Mouse (Mus musculus): ENCODE measurements around the gene Cela3b. TPM values are rescaled to one million over a fixed set of nuclear protein-coding genes. Genes with fewer than 3 reads are reported as not detected.

Gene Cela3b
- total and polyA plus RNA-seq, 3 experiments, result not detected

DNA sequence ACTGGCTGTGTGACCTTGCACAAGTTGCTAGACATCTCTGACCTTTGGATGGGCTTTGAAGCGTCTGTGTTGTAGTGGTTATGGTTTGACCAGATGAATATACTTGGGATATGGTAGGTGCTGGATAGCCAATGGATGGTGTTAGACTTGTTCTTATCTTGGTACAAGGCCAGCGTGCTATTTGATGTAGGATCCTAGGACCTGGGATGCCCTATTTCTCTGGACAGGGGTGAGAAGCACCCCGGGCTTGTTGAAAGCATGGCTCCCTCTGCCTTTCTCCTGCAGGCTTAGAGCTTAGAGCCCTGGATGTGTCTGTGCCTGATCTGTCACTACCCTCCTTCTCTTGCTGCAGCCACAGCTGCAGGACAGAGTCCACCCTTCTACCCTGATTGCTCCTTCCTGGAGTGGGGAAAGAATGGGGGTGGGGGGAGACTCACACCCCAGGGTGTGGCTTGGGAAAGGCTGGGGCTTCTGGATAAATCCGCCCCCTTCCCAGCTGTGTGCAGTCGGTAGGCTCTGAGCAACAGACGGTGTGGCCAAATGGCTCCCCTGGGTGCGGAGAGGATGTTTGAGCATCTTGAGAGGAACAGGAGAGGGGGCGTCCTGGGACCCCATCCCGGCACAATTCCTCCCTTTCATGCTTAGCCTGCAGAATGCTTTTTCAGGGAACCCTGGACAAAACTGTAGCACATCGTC is 45.9 kb upstream of the Cela3b start:
- peaks cover 0 to 16% of the 10 kb centered on the region in 2 experiments; a peak in 2 of 4 replicates for H3K4me1 ChIP-seq (ENCODE audit: control insufficient read depth in 1 of 2, insufficient read depth in 2 of 2)
- dilution Hi-C loops (cut with MboI; ENCODE audit: extremely low pct_ligation_motif_present, extremely low pct_unique_long_range_greater_than_20kb, low sequenced_read_pairs), result no loop called here

DNA sequence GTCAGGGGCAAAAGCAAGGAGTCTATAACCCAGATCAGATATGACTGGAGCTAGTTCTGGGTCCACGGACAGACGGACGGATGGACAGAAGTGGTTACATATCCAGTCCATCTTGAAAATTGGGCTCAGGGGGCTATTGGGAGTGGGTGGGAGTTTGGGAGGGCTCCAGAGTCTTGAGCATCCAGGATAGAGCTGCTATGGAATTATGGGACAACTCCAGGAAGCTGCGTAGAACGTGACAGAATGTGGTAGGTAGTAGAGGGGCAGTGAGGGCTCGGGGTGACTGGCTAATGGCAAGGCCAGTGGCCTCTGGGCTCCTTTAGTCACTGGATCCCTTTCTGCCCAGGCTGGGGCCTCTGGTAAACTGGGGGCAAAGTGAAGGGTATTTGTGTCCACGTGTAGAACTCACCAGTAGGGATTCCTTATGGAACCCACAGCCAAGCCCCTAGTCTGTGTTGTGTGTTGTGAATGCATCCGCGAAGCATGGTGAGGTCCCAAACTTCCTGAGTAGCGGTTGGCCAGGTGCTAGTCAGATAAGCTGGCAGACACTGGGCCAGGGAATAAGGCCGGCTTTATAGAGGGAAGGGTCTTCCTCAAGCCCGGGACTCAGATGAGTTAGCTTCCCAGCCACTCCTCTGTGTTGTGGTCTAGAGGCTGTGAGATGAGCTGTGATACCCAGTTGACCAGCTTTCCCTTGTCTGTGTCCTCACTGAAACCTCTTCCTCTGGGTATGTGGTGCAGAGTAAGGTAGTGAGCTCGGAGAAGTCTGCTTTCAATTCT is 45.1 kb upstream of the Cela3b start:
- no peak for TF ChIP-seq POLR2A (IDR thresholded peaks at IDR 0.05; ENCODE audit: low read depth, low read length)
- no peak for TF ChIP-seq CTCF (conservative IDR thresholded peaks at IDR 0.05 in 1 of 2, IDR thresholded peaks at IDR 0.05 in 1 of 2; ENCODE audit: low read depth in 2 of 2, low read length in 2 of 2)
- no peak for TF ChIP-seq CHD1 (IDR thresholded peaks at IDR 0.05; ENCODE audit: low read depth, low read length)
- TF ChIP-seq EP300 (IDR thresholded peaks at IDR 0.05; ENCODE audit: low read length), result no peak
- no peak for TF ChIP-seq MEF2A (IDR thresholded peaks at IDR 0.05; ENCODE audit: borderline replicate concordance, low read depth, low read length)
- no peak for TF ChIP-seq TCF12 (IDR thresholded peaks at IDR 0.05; ENCODE audit: low read depth, low read length)
- TF ChIP-seq BHLHE40 (IDR thresholded peaks at IDR 0.05; ENCODE audit: low read depth, low read length), result no peak
- no peak for TF ChIP-seq NELFE (IDR thresholded peaks at IDR 0.05; ENCODE audit: low read depth, low read length)
- TF ChIP-seq SMC3 (IDR thresholded peaks at IDR 0.05; ENCODE audit: low read depth, low read length), result no peak
- TF ChIP-seq UBTF (IDR thresholded peaks at IDR 0.05; ENCODE audit: low read depth, low read length), result no peak
- TF ChIP-seq KAT2A (IDR thresholded peaks at IDR 0.05; ENCODE audit: insufficient replicate concordance, low read length), result no peak
- TF ChIP-seq JUN (IDR thresholded peaks at IDR 0.05; ENCODE audit: insufficient read depth, low read depth, low read length), result no peak
- no peak for TF ChIP-seq JUND (conservative IDR thresholded peaks at IDR 0.05; ENCODE audit: low read depth, low read length)
- no peak for TF ChIP-seq ELF1 (IDR thresholded peaks at IDR 0.05; ENCODE audit: low read depth, low read length)
- dilution Hi-C loops (cut with MboI; ENCODE audit: extremely low pct_ligation_motif_present, extremely low pct_unique_long_range_greater_than_20kb, low sequenced_read_pairs), result no loop called here

More for the DNA sequence above, 45.9 kb upstream of the Cela3b start:
- in situ Hi-C loops (cut with MboI; ENCODE audit: low pct_ligation_motif_present, low pct_unique_long_range_greater_than_20kb, low sequenced_read_pairs), result no loop called here
- no peak overlapping the region for H3K9ac ChIP-seq (ENCODE audit: insufficient read depth, low read depth)
- H3K36me3 ChIP-seq (replicated peaks in 1 of 2; ENCODE audit: control insufficient read depth in 1 of 2, insufficient read depth in 1 of 2, low read length in 1 of 2), result peaks cover 0 to 9% of the 10 kb centered on the region in 2 experiments
- H3K27me3 ChIP-seq (replicated peaks), result no peaks in the 10 kb centered on the region
- no peak overlapping the region for H3K4me2 ChIP-seq (ENCODE audit: insufficient read depth, low read depth, poor library complexity, severe bottlenecking)
- H3K79me2 ChIP-seq (replicated peaks; ENCODE audit: control insufficient read depth, extremely low read depth, insufficient read depth, poor library complexity, severe bottlenecking), result no peaks in the 10 kb centered on the region
- H3K4me3 ChIP-seq (replicated peaks in 1 of 3; ENCODE audit: low read depth in 2 of 3, low read length in 2 of 3, poor library complexity in 1 of 3), result no peak overlapping the region
- H3K27ac ChIP-seq (ENCODE audit: insufficient read depth, low read depth), result no peak overlapping the region
- TF ChIP-seq MEF2A (IDR thresholded peaks at IDR 0.05; ENCODE audit: borderline replicate concordance, low read depth, low read length) (no peak), ZKSCAN1 (IDR thresholded peaks at IDR 0.05; ENCODE audit: borderline replicate concordance, low read depth, low read length) (no peak), TBP (conservative IDR thresholded peaks at IDR 0.05; ENCODE audit: low read depth, low read length) (no peak), KAT2A (IDR thresholded peaks at IDR 0.05; ENCODE audit: insufficient replicate concordance, low read length) (no peak), POLR2AphosphoS2 (IDR thresholded peaks at IDR 0.05; ENCODE audit: low read depth, low read length) (no peak), RAD21 (IDR thresholded peaks at IDR 0.05; ENCODE audit: low read depth, low read length) (no peak), NELFE (IDR thresholded peaks at IDR 0.05; ENCODE audit: low read depth, low read length) (no peak), JUN (IDR thresholded peaks at IDR 0.05; ENCODE audit: insufficient read depth, low read depth, low read length) (no peak), SMC3 (IDR thresholded peaks at IDR 0.05; ENCODE audit: low read depth, low read length) (no peak), TCF12 (IDR thresholded peaks at IDR 0.05; ENCODE audit: low read depth, low read length) (no peak), CTCF (conservative IDR thresholded peaks at IDR 0.05 in 1 of 2, IDR thresholded peaks at IDR 0.05 in 1 of 2; ENCODE audit: low read depth in 2 of 2, low read length in 2 of 2) (no peak)
- DNase-seq (ENCODE audit: extremely low read depth), result no peak
- H3K9me3 ChIP-seq (replicated peaks; ENCODE audit: low read length), result peaks cover 2% of the 10 kb centered on the region

More for the DNA sequence above, 45.1 kb upstream of the Cela3b start:
- no peaks in the 10 kb centered on the region for H3K79me2 ChIP-seq (replicated peaks; ENCODE audit: control insufficient read depth, extremely low read depth, insufficient read depth, poor library complexity, severe bottlenecking)
- H3K27ac ChIP-seq (ENCODE audit: insufficient read depth, low read depth), result no peak overlapping the region
- no peaks in the 10 kb centered on the region for H3K27me3 ChIP-seq (replicated peaks)
- peaks cover 0 to 12% of the 10 kb centered on the region in 2 experiments for H3K36me3 ChIP-seq (replicated peaks in 1 of 2; ENCODE audit: control insufficient read depth in 1 of 2, insufficient read depth in 1 of 2, low read length in 1 of 2)
- H3K4me2 ChIP-seq (ENCODE audit: insufficient read depth, low read depth, poor library complexity, severe bottlenecking), result no peak overlapping the region
- H3K4me3 ChIP-seq (replicated peaks in 1 of 3; ENCODE audit: low read depth in 2 of 3, low read length in 2 of 3, poor library complexity in 1 of 3), result no peak overlapping the region
- in situ Hi-C loops (cut with MboI; ENCODE audit: low pct_ligation_motif_present, low pct_unique_long_range_greater_than_20kb, low sequenced_read_pairs), result no loop called here
- DNase-seq (ENCODE audit: extremely low read depth), result no peak
- no peak overlapping the region for H3K9ac ChIP-seq (ENCODE audit: insufficient read depth, low read depth)
- H3K9me3 ChIP-seq (replicated peaks; ENCODE audit: low read length), result peaks cover 2% of the 10 kb centered on the region
- peaks cover 0 to 13% of the 10 kb centered on the region in 2 experiments; a peak in 2 of 4 replicates for H3K4me1 ChIP-seq (ENCODE audit: control insufficient read depth in 1 of 2, insufficient read depth in 2 of 2)
